Mouse (Mus musculus) C2C12 (cell line): Measurements from ENCODE around the gene Sipa1l3. TPM values are rescaled to one million over a fixed set of nuclear protein-coding genes. Genes with fewer than 3 reads are reported as not detected.

Experiments
- H3K27me3 ChIP-seq: one replicate; pipeline ENCODE4 v1.6.1; 2011; ENCODE audit not compliant: control insufficient read depth, insufficient read depth, insufficient read length
- H3K36me3 ChIP-seq: one replicate; pipeline ENCODE4 v1.6.1; 2011; ENCODE audit not compliant: control insufficient read depth, insufficient read depth
- H3K4me3 ChIP-seq: one replicate; pipeline ENCODE4 v1.5.1; 2011; ENCODE audit warnings: mild to moderate bottlenecking, control low read depth; ENCODE audit not compliant: poor library complexity, insufficient read depth, severe bottlenecking
- H3K79me2 ChIP-seq: one replicate; pipeline ENCODE4 v1.6.1; 2011; ENCODE audit not compliant: control insufficient read depth, insufficient read depth
- H3K79me3 ChIP-seq: one replicate; pipeline ENCODE4 v1.6.1; 2011; ENCODE audit warnings: low read depth, control low read depth
- H3ac ChIP-seq: one replicate; pipeline ENCODE3; 2011; ENCODE audit warnings: low read depth; ENCODE audit not compliant: control insufficient read depth, insufficient read length
- CEBPB ChIP-seq: IDR thresholded peaks from one replicate; pipeline ENCODE4 v1.6.1; 2011; ENCODE audit warnings: low read depth, mild to moderate bottlenecking, control low read depth, moderate library complexity
- CTCF ChIP-seq: IDR thresholded peaks from one replicate; pipeline ENCODE4 v1.5.1; 2011; ENCODE audit not compliant: control insufficient read depth, insufficient read depth, insufficient read length
- FOSL1 ChIP-seq: IDR thresholded peaks from one replicate; pipeline ENCODE4 v1.8.0; 2011; ENCODE audit warnings: mild to moderate bottlenecking, low read length; ENCODE audit not compliant: poor library complexity, insufficient read depth, severe bottlenecking
- MAX ChIP-seq: IDR thresholded peaks from one replicate; pipeline ENCODE4 v1.6.1; 2011; ENCODE audit warnings: mild to moderate bottlenecking, control low read depth
- MYOD1 ChIP-seq: IDR thresholded peaks from one replicate; pipeline ENCODE4 v1.6.1; 2011; ENCODE audit warnings: low read depth; ENCODE audit not compliant: control insufficient read depth, insufficient read length
- MYOG ChIP-seq: IDR thresholded peaks from one replicate; pipeline ENCODE4 v1.6.1; 2011; ENCODE audit not compliant: control insufficient read depth, insufficient read length; ENCODE audit errors: extremely low read depth
- USF1 ChIP-seq: IDR thresholded peaks from one replicate; pipeline ENCODE4 v1.6.1; 2011; ENCODE audit warnings: low read depth, mild to moderate bottlenecking, control low read depth, moderate library complexity
- polyA plus RNA-seq: library from polyadenylated mRNA; unstranded; fragments of >200 nt; fragmentation: generic; extraction: Trizol; gene quantifications from one replicate; pipeline ENCODE4 v1.2.1, GENCODE M21; 2012; ENCODE audit warnings: missing spikeins

Sipa1l3 gene
- polyA plus RNA-seq, 1 experiment, result 30.1 TPM

DNA sequence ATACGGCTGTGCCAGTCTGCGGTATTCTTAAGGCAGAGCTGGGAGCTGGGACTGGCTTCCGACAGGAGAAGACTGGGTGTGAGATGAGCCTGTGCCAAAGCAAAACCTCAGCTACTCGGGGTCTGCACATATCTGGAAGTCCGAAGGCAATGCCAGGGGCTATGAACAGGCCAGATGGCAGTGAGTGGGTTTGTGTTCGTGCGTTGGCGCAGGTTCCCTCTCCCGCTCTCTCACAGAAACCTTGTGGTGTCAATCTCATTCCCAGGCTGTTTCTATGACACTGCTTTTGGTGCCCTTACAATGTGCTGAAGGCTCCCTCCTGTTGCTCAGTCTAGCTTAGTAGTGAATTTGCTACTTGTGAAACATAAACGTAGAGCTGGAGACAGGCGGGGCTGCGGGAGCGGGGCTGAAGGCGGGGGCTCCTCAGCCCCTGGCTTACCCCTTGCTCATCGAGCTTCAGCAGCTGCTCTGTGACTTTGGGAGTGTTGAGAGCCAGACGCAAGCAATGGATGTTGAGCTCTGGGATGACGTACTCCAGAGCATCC is 130.8 kb downstream of the Sipa1l3 start:
- H3K4me3 ChIP-seq, result no peak overlapping the region
- H3K36me3 ChIP-seq, result peaks cover 19% of the 10 kb centered on the region
- no peaks in the 10 kb centered on the region for H3K79me2 ChIP-seq
- no peak overlapping the region for H3ac ChIP-seq
- no peaks in the 10 kb centered on the region for H3K79me3 ChIP-seq
- no peak for TF ChIP-seq MYOG
- no peak for TF ChIP-seq USF1
- TF ChIP-seq CEBPB, result no peak
- H3K27me3 ChIP-seq, result no peaks in the 10 kb centered on the region

DNA sequence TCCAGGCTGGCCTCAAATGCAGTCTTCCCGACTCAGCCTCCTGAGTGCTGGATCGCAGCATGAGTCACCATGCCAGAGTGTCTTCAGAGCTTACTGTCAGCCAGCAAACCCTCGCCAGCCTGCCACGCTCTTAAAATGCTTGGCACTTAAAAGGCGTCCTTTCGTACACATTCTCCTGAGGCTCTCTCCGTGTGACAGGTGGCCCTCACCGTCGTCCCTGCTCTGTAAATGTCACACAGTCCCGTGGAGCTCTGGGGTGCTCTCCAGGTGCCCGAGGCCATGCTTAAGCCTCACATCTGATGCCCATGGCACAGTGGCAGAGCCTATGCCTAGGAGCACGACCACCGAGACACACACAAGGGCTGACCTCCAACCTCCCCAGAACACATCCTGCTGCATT is 132.1 kb downstream of the Sipa1l3 start:
- Histone ChIP-seq H3K27me3 (no peaks in the 10 kb centered on the region), H3ac (no peak overlapping the region), H3K79me2 (no peaks in the 10 kb centered on the region), H3K4me3 (no peak overlapping the region), H3K79me3 (no peaks in the 10 kb centered on the region), H3K36me3 (peaks cover 24% of the 10 kb centered on the region)
- TF ChIP-seq CTCF (no peak), MYOG (no peak), FOSL1 (no peak), CEBPB (no peak), MYOD1 (no peak), USF1 (no peak), MAX (no peak)

DNA sequence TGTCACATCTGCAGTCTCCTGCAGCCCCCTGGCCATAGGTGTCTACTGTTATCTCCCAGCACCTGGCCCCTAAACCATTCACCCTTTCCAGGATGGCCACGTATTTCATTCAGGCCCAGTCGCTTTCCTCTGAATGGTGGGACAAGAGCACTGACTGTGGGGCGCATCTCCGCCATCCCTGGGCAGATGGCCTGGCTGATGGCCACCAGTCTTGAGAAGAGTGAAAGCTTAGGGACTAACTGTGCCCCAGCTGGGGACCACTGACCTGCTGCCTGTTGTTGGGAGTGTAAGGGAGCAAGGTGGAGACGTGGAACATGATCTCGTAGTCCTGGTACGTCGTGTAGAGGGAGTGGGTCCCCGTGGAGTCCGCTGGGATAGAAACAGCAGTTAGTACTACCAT is 132.7 kb downstream of the Sipa1l3 start:
- Histone ChIP-seq H3K79me2 (no peaks in the 10 kb centered on the region), H3K27me3 (no peaks in the 10 kb centered on the region), H3K4me3 (no peak overlapping the region), H3K36me3 (peaks cover 28% of the 10 kb centered on the region), H3K79me3 (no peaks in the 10 kb centered on the region), H3ac (no peak overlapping the region)
- no peak for TF ChIP-seq MAX
- no peak for TF ChIP-seq MYOD1
- TF ChIP-seq CTCF, result no peak
- TF ChIP-seq CEBPB, result no peak
- no peak for TF ChIP-seq USF1
- no peak for TF ChIP-seq MYOG
- TF ChIP-seq FOSL1, result no peak

DNA sequence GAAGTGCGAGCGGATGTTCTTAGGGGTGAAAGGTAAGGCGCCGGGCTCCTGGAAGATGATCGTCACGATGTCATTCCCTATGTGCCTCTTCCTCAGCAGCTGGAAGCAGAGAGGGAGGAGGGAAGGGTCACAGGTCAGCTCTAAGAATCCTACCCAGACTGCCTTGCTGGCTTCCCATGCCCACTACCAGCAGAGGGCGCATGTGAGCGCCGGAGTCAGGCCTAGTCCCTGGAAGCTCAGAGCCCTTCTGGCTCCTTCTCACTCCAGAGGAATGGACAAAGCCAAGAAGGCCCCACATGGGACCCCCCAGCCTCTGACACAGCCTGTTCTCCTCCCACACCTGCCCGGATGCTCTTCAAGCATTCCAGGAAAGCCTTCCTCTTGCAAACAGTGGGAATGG is 135.2 kb downstream of the Sipa1l3 start:
- Histone ChIP-seq H3K79me3 (no peaks in the 10 kb centered on the region), H3K79me2 (no peaks in the 10 kb centered on the region), H3ac (no peak overlapping the region), H3K27me3 (no peaks in the 10 kb centered on the region), H3K36me3 (peaks cover 38% of the 10 kb centered on the region), H3K4me3 (no peak overlapping the region)
- TF ChIP-seq CTCF (peak; percentile 91), CEBPB (no peak)

DNA sequence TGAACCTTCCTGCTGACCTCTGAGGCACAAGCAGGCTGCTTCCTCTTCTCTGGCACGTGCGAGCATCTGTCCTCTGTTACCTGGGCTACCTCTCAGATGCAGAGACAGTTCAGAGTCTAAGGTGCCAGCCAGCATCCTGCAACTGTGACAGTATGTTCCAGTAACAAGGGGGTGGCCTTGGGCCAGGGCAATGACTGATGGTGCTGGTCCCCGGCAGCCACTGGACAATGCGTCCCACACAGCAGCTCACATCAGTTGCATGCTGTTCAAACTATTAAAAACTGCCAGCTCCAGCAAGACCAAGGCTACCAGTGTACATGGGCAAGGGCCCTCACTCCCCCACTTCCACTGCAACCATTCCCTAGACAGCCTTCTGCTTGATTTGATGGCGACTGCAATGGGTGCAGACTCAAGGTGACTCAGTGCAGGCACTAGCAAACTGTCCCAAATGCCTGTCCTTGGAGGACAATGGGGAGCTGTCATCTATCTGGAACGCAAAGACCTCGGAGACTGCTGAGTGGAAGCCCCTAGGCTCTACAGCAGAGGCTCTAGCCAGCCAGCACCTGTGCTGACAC is 136.9 kb downstream of the Sipa1l3 start:
- H3K4me3 ChIP-seq, result no peak overlapping the region
- no peaks in the 10 kb centered on the region for H3K79me2 ChIP-seq
- H3K36me3 ChIP-seq, result peaks cover 40% of the 10 kb centered on the region
- H3K79me3 ChIP-seq, result no peaks in the 10 kb centered on the region
- H3ac ChIP-seq, result no peak overlapping the region
- TF ChIP-seq USF1 (no peak), FOSL1 (no peak), CEBPB (no peak), CTCF (no peak), MAX (no peak), MYOD1 (no peak), MYOG (no peak)
- H3K27me3 ChIP-seq, result no peaks in the 10 kb centered on the region

DNA sequence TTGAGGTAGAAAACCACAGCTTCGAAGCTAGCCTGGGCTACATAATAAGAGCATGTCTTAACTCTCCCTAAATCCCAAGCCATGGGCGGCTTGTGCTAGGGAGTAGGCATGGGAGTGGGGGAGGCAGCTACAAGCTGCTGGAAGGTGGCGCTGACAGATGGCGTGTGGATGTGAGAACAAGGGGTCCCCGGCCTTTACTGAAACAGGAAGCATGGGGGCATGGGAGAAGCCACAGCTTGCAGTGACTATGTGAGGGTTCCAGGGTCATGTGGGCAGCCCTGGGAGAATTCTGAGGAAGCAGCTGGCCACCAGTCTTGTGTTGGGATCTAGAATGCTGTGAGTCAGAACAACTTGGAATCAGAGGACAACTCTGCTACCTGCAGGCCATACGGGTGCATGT is 144.4 kb downstream of the Sipa1l3 start:
- Histone ChIP-seq H3K36me3 (peaks cover 31% of the 10 kb centered on the region), H3K27me3 (no peaks in the 10 kb centered on the region), H3K79me3 (no peaks in the 10 kb centered on the region), H3ac (no peak overlapping the region), H3K79me2 (no peaks in the 10 kb centered on the region), H3K4me3 (no peak overlapping the region)
- no peak for TF ChIP-seq MAX
- TF ChIP-seq MYOG, result no peak
- no peak for TF ChIP-seq CTCF
- no peak for TF ChIP-seq CEBPB
- no peak for TF ChIP-seq FOSL1
- no peak for TF ChIP-seq USF1
- no peak for TF ChIP-seq MYOD1
